Mouse (Mus musculus): ENCODE measurements around the gene Tpcn1.

DNA sequence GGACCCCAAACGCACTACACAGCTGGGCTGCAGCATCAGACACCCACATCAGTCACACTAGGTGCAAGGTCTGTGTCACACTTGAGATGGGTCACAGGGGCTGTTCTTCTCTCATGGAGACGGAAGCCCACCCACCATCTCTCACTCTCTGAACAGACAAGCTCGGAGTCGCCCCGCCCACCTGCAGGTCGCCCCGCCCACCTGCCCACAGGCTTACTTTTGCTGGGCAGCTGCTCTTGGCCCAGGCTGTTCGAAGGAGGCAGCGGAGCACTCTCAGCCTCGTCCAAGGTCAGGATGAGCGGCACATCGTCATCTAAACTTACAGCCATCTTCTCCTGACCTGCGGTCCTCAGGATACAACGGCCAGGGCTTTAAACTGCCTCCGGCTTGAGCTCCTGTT lies 3.5 kb downstream of the Tpcn1 start:
- TF ChIP-seq FLI1 (IDR thresholded peaks at IDR 0.05; ENCODE audit: low read length) (no peak), GATA1 (IDR thresholded peaks at IDR 0.05; ENCODE audit: borderline replicate concordance, low read length) (no peak)

Data from megakaryocyte, embryonic 14.5 days (primary cell).